Mouse (Mus musculus): ENCODE data around the gene Aspg.

DNA sequence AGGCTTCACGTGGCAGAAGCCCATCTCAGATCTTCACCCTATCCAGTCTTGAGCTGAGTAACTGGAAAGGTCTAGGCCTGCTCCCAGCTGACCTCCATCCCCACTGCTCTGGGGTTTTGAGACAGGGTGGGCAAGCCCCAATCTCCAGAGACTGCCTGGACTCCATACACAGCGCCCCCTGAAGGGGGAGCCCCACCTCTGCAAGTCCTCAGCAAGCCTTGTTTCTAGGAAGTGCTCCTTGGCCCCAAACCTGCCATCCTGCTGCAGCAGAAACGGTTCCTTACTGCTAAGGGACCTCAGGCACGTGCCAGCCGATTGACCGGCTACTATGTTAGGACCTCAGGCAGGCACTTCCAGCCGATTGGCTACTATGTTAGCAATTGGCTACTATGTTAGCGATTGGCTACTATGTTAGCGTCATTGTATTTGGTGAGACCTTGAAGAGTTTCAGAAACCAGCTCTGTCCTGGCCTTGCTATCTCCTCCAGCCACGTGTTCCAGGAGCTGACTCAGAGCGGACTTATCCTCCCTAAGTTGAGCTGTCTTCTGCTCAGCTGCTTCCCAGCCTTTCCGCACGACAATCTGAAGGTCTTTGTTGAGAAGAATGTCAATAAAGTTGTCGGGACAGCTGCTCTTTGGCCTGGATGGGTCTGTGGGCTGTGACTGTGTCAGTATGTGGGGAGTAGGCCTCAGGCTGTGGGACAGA lies 20.6 kb downstream of the Aspg start:
- no peak for TF ChIP-seq POLR2A (IDR thresholded peaks at IDR 0.05; ENCODE audit: extremely low read depth, insufficient read depth, low read length)
- no peak for TF ChIP-seq CTCF (IDR thresholded peaks at IDR 0.05; ENCODE audit: extremely low read depth, insufficient read depth, low read length)

All from cortical plate, adult 2 months (tissue).